Mouse (Mus musculus) left cerebral cortex, postnatal 14 days (tissue): ENCODE measurements around the gene Wdhd1. TPM values are rescaled to one million over a fixed set of nuclear protein-coding genes. Genes with fewer than 3 reads are reported as not detected.

Experiments
- DNase-seq, 2 experiments: peaks; one replicate each; pipeline ENCODE4 v3.0.0; 2021 to 2022; ENCODE audit warnings: low spot score in 2 of 2, mixed read lengths in 1 of 2
- intact Hi-C: fragments of 180-260 bp; cut with DNase I; formaldehyde crosslinking; loops from one replicate; pipeline ENCODE4 v1.15.1; 2025
- total RNA-seq, 2 experiments: library from RNA; stranded (reverse); gene quantifications; 2 replicates each; pipeline ENCODE4 v1.2.3; 2021

Wdhd1 gene
- total RNA-seq, 2 experiments from 2014 or later, result 4.9 to 7.4 TPM

DNA sequence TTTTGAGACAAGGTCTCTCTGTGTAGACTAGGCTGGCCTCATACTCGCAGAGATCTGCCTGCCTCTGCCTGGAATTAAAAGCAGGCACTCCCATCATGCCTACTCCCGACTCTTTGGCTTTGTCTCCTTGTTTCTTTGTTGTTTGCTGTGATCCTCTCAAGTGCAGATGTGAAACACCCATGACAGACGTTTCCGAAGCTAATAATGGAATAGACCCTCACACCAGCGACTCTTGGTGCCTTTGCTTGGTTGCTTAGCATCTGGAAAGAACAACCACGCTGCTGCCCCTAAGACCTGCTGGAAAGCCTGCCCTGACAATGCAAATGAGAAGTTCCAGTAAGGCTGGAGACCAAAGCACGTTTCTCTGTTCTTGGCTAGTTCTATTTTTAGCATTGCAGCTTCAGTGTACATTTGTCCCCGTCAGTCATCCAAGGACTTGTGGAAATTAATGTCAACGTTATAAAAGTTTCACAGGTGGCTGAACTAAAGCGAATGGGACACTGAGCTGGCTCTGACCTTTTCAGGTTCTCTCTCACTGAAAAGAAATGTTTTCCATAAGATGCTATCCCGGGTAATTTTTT, 46.8 kb downstream of the Wdhd1 start:
- intact Hi-C loops, result no loop called here
- no peak for DNase-seq

GRCm38 (mm10) chr14:47225931-47226330, 50.7 kb downstream of the Wdhd1 start:
- intact Hi-C loops, result no loop called here
- no peak for DNase-seq

DNA sequence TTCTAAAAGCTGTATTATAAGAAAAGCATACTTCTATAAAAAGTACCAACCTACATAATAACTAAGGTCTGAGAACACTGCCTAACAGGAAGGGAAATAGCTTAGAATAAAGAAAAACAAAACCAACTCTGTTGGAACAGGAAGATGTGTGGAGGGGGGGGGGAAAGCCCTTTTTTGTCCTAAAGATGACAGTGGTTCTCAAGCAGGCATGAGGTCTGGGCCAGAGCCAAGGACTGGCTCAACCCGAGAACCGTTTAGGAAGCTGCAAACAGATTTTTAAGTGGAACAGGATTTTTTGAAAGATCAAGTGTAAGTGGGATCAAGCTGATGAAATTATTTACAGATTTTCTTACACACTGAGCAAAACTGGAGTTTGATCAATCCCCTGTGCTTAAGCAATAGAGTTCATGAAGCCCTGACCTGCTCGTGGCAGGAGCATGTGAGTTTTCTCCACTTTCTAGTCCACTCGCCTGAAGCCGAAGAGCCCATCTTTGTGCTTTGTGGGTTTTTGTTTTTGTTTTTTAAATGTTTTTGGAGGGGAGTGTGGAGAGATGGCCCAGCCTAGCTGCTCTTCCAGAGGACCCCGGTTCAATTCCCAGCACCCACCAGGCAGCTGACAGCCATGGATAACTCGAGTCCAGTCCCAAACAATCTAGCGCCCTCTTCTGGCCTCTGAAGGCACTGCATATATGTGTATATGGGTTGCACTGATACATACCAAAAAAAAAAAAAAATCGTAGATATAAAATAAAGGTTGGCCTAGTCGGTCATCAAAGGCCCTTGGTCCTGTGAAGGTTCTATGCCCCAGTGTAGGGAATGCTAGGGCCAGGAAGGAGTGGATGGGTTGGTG, 52.0 kb downstream of the Wdhd1 start:
- intact Hi-C loops, result no loop called here
- DNase-seq, result no peak

- no peak for DNase-seq
- intact Hi-C loops, result no loop called here
These were observed 53.8 kb downstream of the Wdhd1 start for GRCm38 (mm10) chr14:47222631-47223450.

GRCm38 (mm10) chr14:47221567-47221966, 55.1 kb downstream of the Wdhd1 start:
- intact Hi-C loops, result no loop called here

DNA sequence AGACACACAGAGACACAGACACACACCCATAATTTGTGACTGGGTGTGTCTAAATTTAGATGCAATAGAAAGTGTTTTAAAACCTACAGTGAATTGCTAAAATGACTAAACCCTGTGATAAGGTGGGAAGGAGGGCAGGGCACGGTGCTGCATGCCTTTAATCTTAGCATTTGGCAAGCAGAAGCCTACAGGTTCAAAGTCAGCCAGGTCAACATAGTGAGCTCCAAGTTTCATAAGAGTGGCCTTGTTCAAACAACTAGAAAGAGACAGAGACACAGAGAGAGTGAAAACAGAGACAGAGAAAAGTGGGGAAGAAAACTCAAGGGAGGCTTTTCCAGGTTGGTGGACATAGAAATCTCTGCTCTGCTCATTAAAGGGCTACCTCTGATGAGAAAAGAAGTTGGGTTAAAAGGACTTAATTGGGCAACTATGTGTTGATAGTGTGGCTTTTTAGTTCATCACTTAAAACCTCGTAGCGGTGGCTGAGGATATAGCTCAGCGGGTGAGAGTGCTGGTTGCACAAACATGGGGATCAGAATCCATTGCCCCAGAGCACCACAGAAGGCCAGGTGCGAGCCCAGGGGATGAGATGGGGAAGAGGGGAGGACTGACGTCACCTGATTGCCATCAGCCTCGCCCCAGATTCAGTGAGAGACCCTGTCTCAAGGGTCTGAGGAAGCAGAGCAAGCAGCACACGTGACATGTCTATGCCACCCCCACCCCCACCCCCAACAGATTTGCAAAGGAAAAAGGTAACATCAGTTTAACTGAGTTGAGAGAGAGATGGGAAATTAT, 56.2 kb downstream of the Wdhd1 start:
- DNase-seq, result no peak
- intact Hi-C loops, result no loop called here

More at GRCm38 (mm10) chr14:47221567-47221966, 55.1 kb downstream of the Wdhd1 start:
- DNase-seq, result no peak

- intact Hi-C loops, result no loop called here
- no peak for DNase-seq
These were observed 57.7 kb downstream of the Wdhd1 start for GRCm38 (mm10) chr14:47218766-47219606.

GRCm38 (mm10) chr14:47216541-47216940, 60.1 kb downstream of the Wdhd1 start:
- intact Hi-C loops, result no loop called here

DNA sequence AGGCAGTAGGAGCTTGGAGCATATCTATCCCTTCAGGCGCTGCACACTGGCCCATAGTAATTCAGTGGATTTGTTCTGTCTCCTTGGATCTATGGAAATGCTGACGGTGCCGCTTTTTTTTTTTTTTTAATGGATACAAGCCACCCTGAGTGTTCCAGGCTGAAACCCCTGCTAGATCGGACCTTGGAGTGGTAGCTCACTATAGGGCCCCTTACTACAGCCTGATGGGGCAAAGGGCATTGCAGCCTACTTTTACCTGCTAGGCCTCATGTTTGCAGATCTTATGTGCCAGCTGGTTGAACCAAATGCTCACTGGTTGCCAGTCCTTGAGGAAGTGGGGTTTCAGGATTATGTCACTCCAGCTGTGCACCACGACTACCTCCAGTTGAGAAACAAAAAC, 62.3 kb downstream of the Wdhd1 start:
- intact Hi-C loops, result no loop called here
- no peak for DNase-seq

More at GRCm38 (mm10) chr14:47216541-47216940, 60.1 kb downstream of the Wdhd1 start:
- no peak for DNase-seq

- intact Hi-C loops, result no loop called here
- no peak for DNase-seq
These were observed 63.4 kb downstream of the Wdhd1 start for GRCm38 (mm10) chr14:47213305-47213704.

DNA sequence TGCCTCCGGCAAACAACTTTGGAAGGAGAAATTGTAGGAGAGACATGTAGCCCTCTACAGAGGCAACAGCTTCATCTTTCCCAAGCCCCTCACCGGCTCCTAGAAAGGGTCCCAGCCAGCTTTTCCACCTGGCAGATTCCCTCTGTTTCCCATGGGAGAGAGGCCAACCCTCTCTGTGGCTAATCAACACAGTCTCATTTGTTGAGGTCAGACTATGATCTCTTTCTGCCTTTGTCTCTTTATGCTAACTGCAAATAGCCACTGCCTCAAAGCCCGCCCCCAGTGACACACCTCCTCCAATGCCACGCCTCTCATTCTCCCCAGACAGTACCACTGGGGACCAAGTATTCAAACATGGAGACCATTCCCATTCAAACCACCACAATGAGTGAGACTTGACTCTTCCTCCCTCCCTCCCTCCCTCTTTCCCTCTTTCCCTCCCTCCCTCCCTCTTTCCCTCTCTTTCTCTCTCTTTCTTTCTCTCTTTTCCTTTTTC, 66.9 kb downstream of the Wdhd1 start:
- DNase-seq, result no peak
- intact Hi-C loops, result no loop called here

DNA sequence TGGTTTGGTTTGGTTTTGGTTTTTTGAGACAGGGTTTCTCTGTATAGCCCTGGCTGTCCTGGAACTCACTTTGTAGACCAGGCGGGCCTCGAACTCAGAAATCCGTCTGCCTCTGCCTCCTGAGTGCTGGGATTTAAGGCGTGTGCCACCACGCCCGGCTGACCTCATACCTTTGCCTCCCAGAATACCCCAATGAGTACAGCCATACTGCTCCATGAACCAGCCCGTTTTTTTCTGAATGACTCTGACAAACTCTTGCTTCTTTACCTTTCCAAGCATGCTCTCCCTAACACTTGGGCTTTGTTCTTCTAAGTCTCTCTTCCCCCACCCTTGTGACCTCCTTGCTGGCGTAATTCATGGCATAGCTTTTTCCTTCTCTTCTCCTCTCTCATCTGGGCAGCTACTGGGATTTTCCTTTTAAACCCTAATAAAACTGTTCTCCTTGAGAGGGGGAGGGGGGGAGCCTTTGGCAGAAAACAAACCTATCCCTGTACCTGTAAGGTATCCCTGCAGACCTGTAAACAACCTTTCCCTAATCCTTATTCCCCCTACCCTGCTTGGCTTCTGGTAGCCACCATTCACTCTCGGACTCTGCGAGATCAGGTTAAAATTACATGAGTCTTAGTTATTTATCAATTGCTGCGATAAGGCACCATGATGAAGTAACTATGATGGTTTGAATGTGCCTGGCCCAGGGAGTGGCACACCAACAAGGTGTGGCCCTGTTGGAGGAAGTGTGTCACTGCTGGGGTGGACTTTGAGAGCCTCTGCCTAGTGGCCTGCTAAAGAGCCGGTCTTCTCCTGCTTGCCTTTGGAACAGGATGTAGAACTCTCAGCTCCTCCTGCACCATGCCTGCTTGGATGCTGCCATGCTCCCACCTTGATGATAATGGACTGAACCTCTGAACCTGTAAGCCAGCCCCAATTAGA, 67.8 kb downstream of the Wdhd1 start:
- no peak for DNase-seq
- intact Hi-C loops, result no loop called here

GRCm38 (mm10) chr14:47206601-47207000, 70.1 kb downstream of the Wdhd1 start:
- intact Hi-C loops, result no loop called here
- no peak for DNase-seq

DNA sequence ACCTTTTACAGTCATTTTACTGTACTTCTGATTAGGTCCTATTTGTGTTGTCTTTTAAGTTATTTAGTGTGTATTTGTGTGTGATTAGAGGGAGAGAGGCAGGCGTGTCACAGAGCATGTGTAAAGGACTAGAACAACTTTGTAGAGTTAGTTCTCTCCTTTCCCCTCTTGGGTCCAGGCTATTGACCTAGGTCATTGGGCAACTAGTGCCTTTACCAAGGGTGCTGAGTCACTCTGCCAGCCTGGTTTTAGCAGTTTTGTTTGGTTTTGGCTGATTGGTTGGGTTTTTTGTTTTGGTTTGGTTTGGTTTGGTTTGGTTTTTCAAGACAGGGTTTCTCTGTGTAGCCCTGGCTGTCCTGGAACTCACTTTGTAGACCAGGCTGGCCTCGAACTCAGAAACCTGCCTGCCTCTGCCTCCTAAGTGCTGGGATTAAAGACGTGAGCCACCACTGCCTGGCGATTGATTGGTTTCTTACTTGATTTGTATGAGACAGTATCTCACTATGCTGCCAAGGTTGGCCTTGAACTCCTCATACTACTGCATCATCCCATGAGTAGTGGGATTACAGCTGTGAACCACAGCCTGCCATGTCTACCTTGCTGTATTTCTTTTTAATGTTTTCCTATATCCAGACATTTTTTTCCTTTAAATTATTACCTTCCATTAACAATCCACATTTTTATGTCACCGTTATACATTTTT, 71.2 kb downstream of the Wdhd1 start:
- DNase-seq, result no peak
- intact Hi-C loops, result no loop called here

DNA sequence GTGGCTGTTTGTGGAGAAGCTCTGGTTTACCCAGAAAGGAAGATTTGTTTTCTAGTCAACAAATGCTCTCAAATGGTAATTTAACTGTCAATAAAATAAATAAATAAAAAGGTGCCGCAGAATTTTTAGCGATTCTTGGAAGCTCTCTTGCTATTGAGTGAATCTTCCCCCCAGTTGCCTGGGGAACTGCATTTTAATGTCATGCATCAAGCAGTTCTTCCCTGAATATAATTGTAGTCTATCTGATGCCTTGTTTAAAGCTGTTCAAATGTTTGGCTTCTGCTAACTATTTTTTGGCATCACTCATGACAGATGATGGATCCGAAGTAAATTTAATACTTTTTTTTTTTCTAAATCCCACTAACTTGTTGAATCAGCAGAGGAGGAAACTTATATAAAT, 79.3 kb downstream of the Wdhd1 start:
- no peak for DNase-seq
- intact Hi-C loops, result no loop called here

DNA sequence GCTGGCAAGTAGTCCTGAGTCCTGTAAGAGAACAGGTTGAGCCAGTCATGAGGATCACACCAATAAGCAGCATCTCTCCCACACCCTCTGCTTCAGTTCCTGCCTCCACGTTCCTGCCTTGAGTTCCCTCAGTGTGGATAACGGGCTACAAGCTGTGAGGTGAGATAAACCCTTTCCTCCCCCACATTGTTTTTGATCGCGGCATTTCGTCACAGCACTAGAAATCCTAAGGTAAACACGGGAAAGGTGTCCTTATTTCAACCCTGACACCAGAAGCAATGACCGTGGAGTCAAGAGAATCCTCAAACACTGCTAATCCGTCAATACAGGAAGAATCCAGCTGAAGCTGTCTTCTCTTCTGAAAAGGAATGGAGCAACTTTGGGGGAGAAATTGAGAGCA, 79.9 kb downstream of the Wdhd1 start:
- intact Hi-C loops, result no loop called here
- DNase-seq, result no peak

DNA sequence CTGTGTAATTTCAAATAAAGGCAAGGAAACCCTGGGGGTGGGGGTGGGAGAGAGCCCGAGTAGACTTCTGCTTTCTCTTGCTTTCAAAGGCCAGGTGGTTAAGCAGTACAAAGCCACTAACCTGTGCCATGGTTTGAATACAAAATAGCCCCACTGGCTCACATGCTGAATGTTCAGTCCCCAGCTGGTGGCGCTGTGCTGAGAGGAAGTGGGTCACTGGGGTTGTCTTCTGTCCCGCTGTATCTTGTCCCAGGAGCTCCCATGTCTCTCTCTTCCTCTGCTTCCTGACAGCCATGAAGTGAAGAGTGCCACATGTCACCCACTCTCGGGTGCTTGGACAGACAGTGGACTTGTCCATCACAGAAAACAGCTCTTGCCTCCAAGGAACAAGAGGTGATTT, 82.6 kb downstream of the Wdhd1 start:
- intact Hi-C loops, result no loop called here
- DNase-seq, result no peak
